Mouse (Mus musculus) cerebellum, adult 2 months (tissue): ENCODE measurements around the gene Flad1. TPM values are rescaled to one million over a fixed set of nuclear protein-coding genes. Genes with fewer than 3 reads are reported as not detected.
A peak's percentile ranks its signal among the peaks of the same experiment; 100 is the strongest.

Experiments used
- DNase-seq, 2 experiments: peaks; one replicate each; pipeline ENCODE4 v3.0.0; 2021
- H3K27ac ChIP-seq: fragments of 200-500 bp; 2 replicates; pipeline ENCODE4 v1.5.1; 2012; ENCODE audit warnings: low read length, control low read depth, inconsistent platforms; ENCODE audit not compliant: insufficient read depth
- H3K27me3 ChIP-seq: fragments of 200-500 bp; 2 replicates; pipeline ENCODE4 v1.6.1; 2012; ENCODE audit warnings: inconsistent platforms, mild to moderate bottlenecking, low read length, moderate library complexity; ENCODE audit not compliant: control insufficient read depth, insufficient read depth
- H3K4me1 ChIP-seq: fragments of 200-500 bp; 2 replicates; pipeline ENCODE4 v1.6.1; 2011; ENCODE audit warnings: low read length; ENCODE audit not compliant: control insufficient read depth, insufficient read depth
- H3K4me3 ChIP-seq: fragments of 200-500 bp; replicated peaks from 2 replicates; pipeline ENCODE3; 2011; ENCODE audit warnings: mild to moderate bottlenecking, low read depth, low read length, control low read depth; ENCODE audit not compliant: insufficient read depth
- CTCF ChIP-seq: fragments of 200-500 bp; IDR thresholded peaks from 2 replicates; pipeline ENCODE4 v1.5.1; 2011; ENCODE audit warnings: low read depth, mild to moderate bottlenecking, control low read depth, low read length, moderate library complexity, borderline replicate concordance; ENCODE audit not compliant: insufficient read depth
- POLR2A ChIP-seq: fragments of 200-500 bp; IDR thresholded peaks from 2 replicates; pipeline ENCODE4 v1.6.1; 2011; ENCODE audit warnings: low read length, control low read depth, borderline replicate concordance; ENCODE audit not compliant: insufficient read depth
- WGBS: fragments of 180-500 bp; shearing (Covaris S2); methylation state at CpG from one replicate; pipeline ENCODE4 v1.1.7; 2018; 5-methylcytosine and 5-hydroxymethylcytosine counted together
- polyA plus RNA-seq: library from polyadenylated mRNA; depleted of rRNA; stranded (reverse); fragments of >200 nt; gene quantifications from 2 replicates; pipeline ENCODE4 v1.2.3, GENCODE M21; 2012

The Flad1 gene
- polyA plus RNA-seq, 1 experiment, result 54.0 TPM

DNA sequence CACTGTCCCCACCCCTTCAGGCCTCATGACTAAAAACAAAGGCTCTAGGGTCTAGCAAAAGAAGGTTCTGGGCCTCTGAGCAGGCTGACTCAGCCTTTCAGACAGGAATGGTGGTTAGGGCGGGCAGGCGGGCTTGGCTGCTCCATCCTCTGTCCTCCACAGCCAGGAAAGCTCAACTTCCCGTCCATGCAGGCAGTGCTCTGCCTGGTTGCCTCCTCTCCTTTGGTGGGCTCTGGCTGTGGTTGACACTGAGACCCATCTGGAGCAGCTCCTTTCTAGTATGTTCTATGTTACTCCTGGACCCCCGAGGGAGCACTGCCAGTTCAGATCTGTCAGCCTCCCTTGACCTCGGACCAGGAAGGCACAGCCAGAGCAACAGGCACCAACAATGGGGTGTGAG is 9.0 kb downstream of the Flad1 start, which contains the start of gene Lenep:
Lenep (minus strand) TSS at position 101 of the 400 bp plus-strand sequence.
- TF ChIP-seq CTCF, result no peak
- no peak for TF ChIP-seq POLR2A
- WGBS, result 61% methylated on average over 5 of the region's 5 CpGs
- no peak within 1 kb of the TSS for H3K27ac ChIP-seq
- 0 out of 2 replicates have a peak, but pooled peaks cover 2% of the 10 kb centered on the region for H3K4me1 ChIP-seq
- no peak within 1 kb of the TSS for H3K4me3 ChIP-seq
- H3K27me3 ChIP-seq, result no peaks in the 10 kb centered on the region
- DNase-seq, result no peak

GRCm38 (mm10) chr3:89401329-89401728 is 10.3 kb downstream of the Flad1 start:
- H3K27me3 ChIP-seq, result no peaks in the 10 kb centered on the region
- TF ChIP-seq CTCF (no peak), POLR2A (no peak)
- 86% methylated on average over 7 of the region's 7 CpGs for WGBS
- DNase-seq, result no peak
- H3K4me3 ChIP-seq, result no peak overlapping the region
- no peaks in the 10 kb centered on the region for H3K4me1 ChIP-seq
- H3K27ac ChIP-seq, result no peak overlapping the region

DNA sequence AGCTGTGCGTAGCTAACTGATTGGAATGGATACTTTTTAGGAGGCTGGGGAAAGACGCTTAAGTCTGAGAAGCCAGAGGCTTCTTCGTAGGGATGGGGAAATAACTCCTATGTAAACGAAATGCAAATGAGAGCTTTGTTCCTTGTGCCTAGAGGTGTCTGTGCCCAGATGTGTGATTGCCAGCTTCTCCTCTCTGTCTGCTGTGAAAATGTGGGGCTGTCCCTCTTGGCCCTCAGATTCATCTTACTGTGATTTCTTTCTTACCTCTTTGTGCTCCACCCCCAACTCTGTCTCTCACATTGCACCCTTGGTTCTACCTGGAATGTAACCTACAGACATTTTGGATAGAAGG is 15.0 kb downstream of the Flad1 start:
- Histone ChIP-seq H3K27ac (no peak overlapping the region), H3K4me3 (no peak overlapping the region), H3K27me3 (no peaks in the 10 kb centered on the region), H3K4me1 (no peaks in the 10 kb centered on the region)
- no peak for TF ChIP-seq CTCF
- no peak for TF ChIP-seq POLR2A
- WGBS, result 3% methylated on average over 4 of the region's 4 CpGs
- DNase-seq, result no peak

DNA sequence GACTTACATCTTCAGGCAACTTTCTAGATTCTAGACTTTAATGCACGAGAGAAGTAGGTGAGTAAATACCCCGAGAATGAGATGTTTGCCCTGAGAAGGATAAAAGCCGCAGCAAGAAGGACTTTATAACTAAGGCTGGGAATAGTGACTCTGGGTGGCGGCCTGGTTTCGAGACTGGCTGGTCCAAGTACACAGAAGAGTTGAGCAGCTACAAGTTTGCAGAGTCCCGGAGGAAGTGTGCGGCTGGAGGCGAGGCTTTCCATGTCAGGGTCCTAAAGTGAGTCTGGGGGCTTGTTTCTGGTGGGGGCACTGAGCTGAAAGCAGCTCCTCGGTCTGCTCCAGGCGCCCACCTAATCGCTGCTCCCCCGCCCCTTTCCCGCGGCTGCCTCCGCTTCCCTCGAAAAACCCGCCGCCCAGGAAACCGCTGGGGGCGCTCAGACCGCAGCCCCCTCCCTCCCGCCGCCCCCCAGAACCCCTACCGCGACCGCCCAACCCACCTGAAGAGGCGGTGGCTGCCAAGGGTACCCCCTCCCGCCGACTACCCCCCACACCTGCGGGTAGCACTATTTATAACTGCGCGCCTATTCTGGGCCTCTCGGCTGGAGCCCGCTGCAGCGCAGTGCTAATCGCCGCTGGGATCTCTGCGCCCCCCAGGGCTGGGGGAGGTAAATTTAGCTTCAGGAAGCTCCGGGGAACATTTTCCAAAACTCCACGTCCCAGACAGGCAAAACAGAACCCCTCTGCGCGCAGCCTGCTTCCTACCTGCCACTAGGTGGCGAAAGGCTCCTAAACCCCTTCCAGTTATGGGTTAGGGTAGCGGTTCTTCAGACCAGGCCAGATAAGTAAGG is 15.6 kb downstream of the Flad1 start:
- Histone ChIP-seq H3K27me3 (no peaks in the 10 kb centered on the region), H3K4me3 (peak overlapping the region; percentile 97), H3K27ac (no peak overlapping the region), H3K4me1 (peaks cover 1% of the 10 kb centered on the region; the same call in 1 of the 2 replicates)
- peak; percentile 74 to 75 for DNase-seq
- 2% methylated on average over 43 of the region's 44 CpGs for WGBS
- TF ChIP-seq POLR2A (no peak), CTCF (peak; percentile 83)

DNA sequence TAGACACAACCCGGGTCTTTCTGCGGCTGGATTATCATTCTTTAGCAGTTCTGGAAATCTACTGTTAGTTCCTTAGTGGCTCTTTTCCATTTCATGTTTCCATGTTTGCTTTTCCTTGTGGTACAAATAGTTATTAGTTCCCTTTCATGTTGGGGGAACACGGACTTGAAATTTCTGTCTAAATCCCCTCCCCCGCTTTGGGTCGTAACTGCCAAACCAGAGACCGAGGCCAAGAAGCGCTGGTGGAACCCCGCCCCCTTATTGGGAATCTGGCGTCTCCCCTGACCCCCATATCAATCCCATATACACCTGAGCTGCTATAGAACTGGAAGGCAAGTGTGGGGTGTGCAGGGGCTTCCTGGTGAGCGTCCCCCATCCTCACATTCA is 16.3 kb downstream of the Flad1 start:
- Histone ChIP-seq H3K27me3 (no peaks in the 10 kb centered on the region), H3K4me3 (peak overlapping the region; percentile 97), H3K4me1 (peaks cover 5% of the 10 kb centered on the region), H3K27ac (peak overlapping the region; percentile 0; the same call in 1 of the 2 replicates)
- WGBS, result 7% methylated on average over 10 of the region's 10 CpGs
- TF ChIP-seq CTCF (no peak), POLR2A (no peak)
- peak; percentile 30 to 40 for DNase-seq

DNA sequence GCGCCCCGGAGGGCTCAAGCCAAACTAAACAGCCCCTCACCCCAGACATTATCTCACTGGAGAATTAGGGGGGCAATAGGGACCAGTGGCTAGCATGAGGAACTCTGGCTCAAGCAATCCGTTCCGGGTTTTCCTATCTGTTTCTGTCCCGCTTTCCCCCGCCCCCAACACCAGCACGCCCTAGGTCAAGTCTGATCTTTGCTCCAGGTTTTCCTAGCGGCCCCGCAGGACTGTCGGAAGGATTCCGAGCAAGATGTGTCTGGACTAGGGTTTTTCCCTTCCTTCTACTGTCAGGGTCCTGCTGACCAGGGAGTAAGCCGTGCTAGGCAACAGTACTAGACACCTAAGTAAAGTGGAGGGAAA is 16.8 kb downstream of the Flad1 start:
- Histone ChIP-seq H3K27me3 (no peaks in the 10 kb centered on the region), H3K4me1 (peaks cover 8% of the 10 kb centered on the region), H3K27ac (peak overlapping the region; percentile 96), H3K4me3 (peak overlapping the region; percentile 97)
- DNase-seq, result peak in 1 of 2 experiments; percentile 90
- WGBS, result under 1% methylated on average over 10 of the region's 12 CpGs
- TF ChIP-seq POLR2A (peak; percentile 63; the same call in 1 of the 2 replicates), CTCF (no peak)

- TF ChIP-seq CTCF (no peak), POLR2A (peak; percentile 18; the same call in 1 of the 2 replicates)
- Histone ChIP-seq H3K27ac (peak within 1 kb of the TSS; percentile 96), H3K27me3 (no peaks in the 10 kb centered on the region), H3K4me3 (peak within 1 kb of the TSS; percentile 97), H3K4me1 (peaks cover 9% of the 10 kb centered on the region)
- WGBS, result under 1% methylated on average over 40 of the region's 42 CpGs
- DNase-seq, result peak; percentile 89 to 91
Observed at GRCm38 (mm10) chr3:89394006-89394893, 17.4 kb downstream of the Flad1 start, which contains the start of gene Zbtb7b. TSS of gene Zbtb7b (minus strand) at chr3:89394776.
